Mouse (Mus musculus) midbrain, embryonic 11.5 days (tissue): ENCODE measurements around the gene Fgg. TPM values are rescaled to one million over a fixed set of nuclear protein-coding genes. Genes with fewer than 3 reads are reported as not detected.

Source experiments
- ATAC-seq: fragments of 200-750 bp; cut with Nextera tagmentation; 2 replicates; pipeline ENCODE4 v1.8.0; 2017; ENCODE audit warnings: moderate TSS enrichment, moderate library complexity; ENCODE audit not compliant: low FRiP score
- DNase-seq: peaks from one replicate; pipeline ENCODE4 v3.0.0; 2015; ENCODE audit warnings: low spot score; ENCODE audit errors: missing footprints
- H3K27ac ChIP-seq: fragments of 300-500 bp; sonication (generic); 2 replicates; pipeline ENCODE4 v1.5.1; 2014; ENCODE audit warnings: low read depth, low read length
- H3K27me3 ChIP-seq: fragments of 300-500 bp; sonication (generic); 2 replicates; pipeline ENCODE4 v1.6.1; 2014; ENCODE audit warnings: mild to moderate bottlenecking, low read length, moderate library complexity, mixed read lengths; ENCODE audit not compliant: control insufficient read depth, insufficient read depth
- H3K36me3 ChIP-seq: fragments of 300-500 bp; sonication (generic); 2 replicates; pipeline ENCODE4 v1.6.1; 2014; ENCODE audit warnings: mild to moderate bottlenecking, low read length, moderate library complexity, mixed read lengths; ENCODE audit not compliant: control insufficient read depth, insufficient read depth
- H3K4me1 ChIP-seq: fragments of 300-500 bp; sonication (generic); 2 replicates; pipeline ENCODE4 v1.6.1; 2014; ENCODE audit warnings: low read length; ENCODE audit not compliant: control insufficient read depth, insufficient read depth
- H3K4me2 ChIP-seq: fragments of 300-500 bp; sonication (generic); 2 replicates; pipeline ENCODE4 v1.6.1; 2014; ENCODE audit warnings: mild to moderate bottlenecking, moderate library complexity
- H3K4me3 ChIP-seq: fragments of 300-500 bp; sonication (generic); 2 replicates; pipeline ENCODE4 v1.5.1; 2014; ENCODE audit warnings: low read depth, low read length
- H3K9ac ChIP-seq: fragments of 300-500 bp; sonication (generic); 2 replicates; pipeline ENCODE4 v1.6.1; 2014; ENCODE audit warnings: low read length
- H3K9me3 ChIP-seq: fragments of 300-500 bp; sonication (generic); 2 replicates; pipeline ENCODE4 v1.6.1; 2016; ENCODE audit warnings: low read length; ENCODE audit not compliant: control insufficient read depth
- WGBS: fragments of 180-500 bp; shearing (Covaris S2); extraction: QIAGEN DNeasy Blood & Tissue Kit; methylation state at CpG from one replicate; pipeline ENCODE4 v1.1.7; 2014; 5-methylcytosine and 5-hydroxymethylcytosine counted together
- polyA plus RNA-seq: library from polyadenylated mRNA; unstranded; fragments of >200 nt; fragmentation: Nextera tagmentation; extraction: Ambion mirVana; gene quantifications from 2 replicates; pipeline ENCODE4 v1.2.1, GENCODE M21; 2014

Fgg gene
- polyA plus RNA-seq, 1 experiment from 2014 or later = not detected

DNA sequence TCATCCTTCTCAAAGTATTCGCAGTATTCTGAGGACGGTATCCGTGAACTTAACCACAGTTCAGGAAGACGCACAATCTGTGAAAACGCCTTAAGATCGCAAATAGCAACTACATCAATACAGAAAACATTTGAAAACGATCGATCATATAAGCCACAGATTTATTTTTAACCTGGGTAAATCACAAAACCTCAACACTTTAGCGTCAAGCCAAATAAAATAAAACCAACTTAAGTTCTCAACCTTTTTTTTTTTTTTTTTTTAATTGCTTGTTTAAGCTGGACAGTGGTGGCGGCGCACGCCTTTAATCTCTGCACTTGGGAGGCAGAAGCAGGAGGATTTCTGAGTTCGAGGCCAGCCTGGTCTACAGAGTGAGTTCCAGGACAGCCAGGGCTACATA lies 47.2 kb downstream of the Fgg start:
- WGBS = 36% methylated on average over 13 of the region's 13 CpGs
- H3K4me2 ChIP-seq = peak overlapping the region; percentile 29; the same call in 1 of the 2 replicates
- H3K9ac ChIP-seq = no peak overlapping the region
- H3K4me3 ChIP-seq = peak overlapping the region; percentile 70; the same call in 1 of the 2 replicates
- DNase-seq = no peak
- H3K9me3 ChIP-seq = no peaks in the 10 kb centered on the region
- no peaks in the 10 kb centered on the region for H3K27me3 ChIP-seq
- ATAC-seq = no peak
- H3K36me3 ChIP-seq = peaks cover 5% of the 10 kb centered on the region; the same call in 1 of the 2 replicates
- peaks cover 6% of the 10 kb centered on the region for H3K4me1 ChIP-seq
- H3K27ac ChIP-seq = no peak overlapping the region

- under 1% methylated on average over 61 of the region's 61 CpGs for WGBS
- Histone ChIP-seq H3K4me3 (peak within 1 kb of the TSS; percentile 70), H3K27ac (no peak within 1 kb of the TSS), H3K27me3 (no peaks in the 10 kb centered on the region), H3K4me2 (peak within 1 kb of the TSS; percentile 82), H3K36me3 (peaks cover 9% of the 10 kb centered on the region), H3K9me3 (no peaks in the 10 kb centered on the region), H3K9ac (peak within 1 kb of the TSS; percentile 72), H3K4me1 (peaks cover 6% of the 10 kb centered on the region)
- ATAC-seq (peak; percentile 99), DNase-seq (peak; percentile 100)
Observed at GRCm38 (mm10) chr3:83055281-83056038, 47.9 kb downstream of the Fgg start, which contains the start of gene Plrg1. TSS of gene Plrg1 (plus strand) at chr3:83055522.

GRCm38 (mm10) chr3:83057046-83057445 lies 49.5 kb downstream of the Fgg start:
- H3K9ac ChIP-seq = no peak overlapping the region
- no peaks in the 10 kb centered on the region for H3K9me3 ChIP-seq
- H3K36me3 ChIP-seq = peaks cover 20% of the 10 kb centered on the region
- no peak overlapping the region for H3K4me2 ChIP-seq
- no peak overlapping the region for H3K4me3 ChIP-seq
- ATAC-seq = no peak
- no peak overlapping the region for H3K27ac ChIP-seq
- H3K27me3 ChIP-seq = no peaks in the 10 kb centered on the region
- H3K4me1 ChIP-seq = peaks cover 6% of the 10 kb centered on the region
- DNase-seq = no peak
- 95% methylated on average over 2 of the region's 2 CpGs for WGBS

Other genes with a start within 250 kb of the Fgg start
- 4.5 and 6.0 TPM in 2 replicates for gene Rbm46, start 131.2 kb upstream of the Fgg start, polyA plus RNA-seq
- gene Lrat, start 103.8 kb upstream of the Fgg start, polyA plus RNA-seq = 0.05 and 0.07 TPM in 2 replicates
- not detected in 2 replicates for gene Fga, start 18.4 kb downstream of the Fgg start, polyA plus RNA-seq
- gene Fgb, start 42.1 kb downstream of the Fgg start, polyA plus RNA-seq = not detected in 2 replicates
- gene Plrg1, start 47.8 kb downstream of the Fgg start, polyA plus RNA-seq = 142 and 144 TPM in 2 replicates
- gene Dchs2, start 120.2 kb downstream of the Fgg start, polyA plus RNA-seq = 0.19 and 0.46 TPM in 2 replicates